Mouse (Mus musculus) granulocyte monocyte progenitor cell, adult 5-6 weeks (primary cell): ENCODE measurements around the gene St3gal3. TPM values are rescaled to one million over a fixed set of nuclear protein-coding genes. Genes with fewer than 3 reads are reported as not detected.

ENCODE experiments used
- ATAC-seq: replicated peaks from 2 replicates; pipeline ENCODE4 v1.8.0; 2016; ENCODE audit warnings: mild to moderate bottlenecking, moderate TSS enrichment, inconsistent platforms; ENCODE audit not compliant: poor library complexity, severe bottlenecking
- total RNA-seq, 2 experiments: library from RNA; stranded (forward) in 1 of 2; stranded (reverse) in 1 of 2; fragments of 200-712, 200-1000 nt in 1 of 2; fragments of >200 nt in 1 of 2; fragmentation: Nextera tagmentation in 1 of 2; gene quantifications; 2 replicates each; pipeline ENCODE4 v1.2.3; 2014 to 2017

The St3gal3 gene
- total RNA-seq (2014; fragmentation: Nextera tagmentation), result 12.9 and 14.5 TPM in 2 replicates
- total RNA-seq (2017), result 4.7 and 8.2 TPM in 2 replicates

DNA sequence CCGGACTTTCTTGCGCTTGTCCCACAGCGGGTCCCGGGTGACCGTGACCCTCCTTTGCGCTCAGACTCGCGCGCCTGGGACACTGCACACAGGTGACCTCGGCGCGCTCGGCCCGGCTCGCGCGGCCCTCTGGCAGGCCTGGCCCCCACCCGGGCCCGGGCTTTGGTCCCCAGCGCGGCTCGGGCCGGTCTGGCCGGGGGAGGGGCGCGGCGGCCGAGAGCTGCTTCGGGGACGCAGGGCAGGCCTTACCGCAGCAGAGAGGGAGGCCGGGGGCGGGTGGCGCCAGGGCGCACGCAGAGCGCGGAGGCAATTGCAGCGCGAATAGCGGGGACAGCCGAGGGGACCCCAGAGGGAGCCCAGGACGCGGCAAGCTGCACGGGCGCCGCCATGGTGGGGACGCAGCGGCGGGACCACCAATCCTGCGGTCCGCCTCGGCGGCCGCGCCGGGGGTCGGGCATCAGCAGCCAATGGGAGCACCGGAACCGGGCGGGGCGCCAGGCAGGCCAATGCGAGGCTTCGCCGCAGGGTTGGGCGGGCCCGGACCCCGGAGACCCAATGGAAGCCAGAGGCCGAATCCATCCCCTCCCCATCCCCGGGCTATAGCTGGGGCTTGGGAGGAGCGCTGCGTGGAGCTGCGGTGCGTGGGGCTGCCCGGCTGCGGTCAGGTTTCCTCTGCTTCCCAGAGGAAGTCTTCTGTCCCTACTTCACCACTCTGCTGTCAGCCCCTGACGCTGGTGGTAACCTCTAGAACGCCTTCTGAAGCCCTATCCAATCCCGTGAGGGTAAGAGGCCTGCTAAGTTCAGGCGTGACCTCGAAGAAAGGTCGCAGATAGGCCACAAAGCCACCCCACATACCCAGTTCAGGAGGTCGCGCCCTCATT is at the start of gene St3gal3:
Gene St3gal3, minus strand, starts transcription at position 430 of the 881 bp plus-strand sequence.
- peak; percentile 94 for ATAC-seq

DNA sequence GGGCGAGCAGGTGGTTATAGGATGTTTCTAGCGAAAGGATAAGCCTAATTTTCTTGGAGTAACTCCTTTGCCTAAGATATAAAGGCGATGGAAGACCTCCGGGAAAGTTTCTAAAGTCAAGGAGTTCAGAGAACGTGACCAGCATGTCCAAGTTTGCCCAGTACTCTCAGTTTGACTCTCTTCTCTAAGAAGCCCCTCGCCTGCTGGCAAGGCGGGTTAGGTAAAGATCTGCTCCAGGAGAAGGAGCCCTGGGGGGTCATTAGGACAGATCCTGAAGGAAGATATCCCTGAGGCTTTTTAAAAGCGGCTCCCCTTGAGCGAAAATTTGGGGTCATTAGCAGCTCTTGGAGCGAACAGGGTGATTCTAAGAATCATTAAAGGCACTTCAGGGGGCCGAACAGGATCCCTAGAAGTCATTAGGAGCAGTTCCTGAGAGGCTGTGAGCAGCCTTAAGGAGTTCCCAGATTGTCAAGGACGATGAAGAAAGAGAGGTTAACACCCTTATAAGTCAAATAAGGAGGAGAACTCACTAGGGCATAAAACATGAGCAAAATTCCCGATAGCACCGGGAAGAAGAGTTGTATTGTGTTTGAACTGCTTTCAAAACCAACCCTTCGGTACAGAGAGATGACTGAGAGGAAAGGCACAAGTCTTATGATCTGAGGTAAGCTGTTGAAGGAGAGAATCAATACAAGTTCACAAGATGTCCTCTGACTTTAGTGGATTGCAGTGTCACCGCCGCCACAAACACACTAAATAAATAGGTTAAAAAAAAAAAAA is 45.8 kb upstream of the St3gal3 start:
- ATAC-seq, result no peak

DNA sequence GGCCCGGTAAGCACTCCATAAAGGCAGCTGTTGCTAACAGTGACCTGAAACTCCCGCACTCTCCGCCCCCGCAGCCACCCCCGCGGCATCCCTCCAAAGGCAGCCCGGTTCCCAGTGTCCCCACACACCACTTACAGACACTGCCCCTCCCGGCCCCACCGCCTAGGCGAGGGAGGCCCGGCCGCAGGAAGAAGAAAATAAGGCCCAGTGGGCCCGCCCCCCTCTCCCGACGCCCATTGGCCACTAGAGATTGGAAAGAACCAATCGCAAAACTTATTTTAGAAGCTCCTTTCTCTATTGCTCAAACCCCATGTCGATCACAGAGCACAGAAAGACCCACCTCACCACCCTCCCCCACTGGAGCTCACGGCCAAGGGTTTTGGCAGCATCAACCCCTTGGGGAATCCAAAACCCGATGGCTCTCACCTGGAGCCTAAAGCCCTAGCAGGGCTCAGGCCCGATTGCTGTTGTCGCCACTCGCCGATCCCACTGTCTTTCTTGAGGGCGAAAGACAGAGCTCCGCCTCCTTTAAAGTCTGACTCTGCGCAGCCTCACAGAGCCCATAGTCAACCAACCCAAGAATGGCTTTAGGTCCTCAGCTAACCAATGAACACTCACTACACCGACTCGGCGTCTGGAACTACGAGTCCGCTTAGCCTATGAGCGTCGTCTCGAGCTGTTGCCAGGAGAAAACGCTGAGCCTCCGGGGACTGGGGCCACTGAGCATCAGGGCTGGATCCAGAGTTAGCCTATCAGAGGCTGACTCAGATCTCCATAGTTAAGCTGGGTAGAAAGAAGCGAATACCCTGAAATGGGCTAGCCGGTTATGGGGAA is 45.0 kb upstream of the St3gal3 start, which contains the start of gene Kdm4a:
Gene Kdm4a, minus strand, starts transcription at position 577 of the 834 bp plus-strand sequence.
- ATAC-seq, result peak; percentile 94

DNA sequence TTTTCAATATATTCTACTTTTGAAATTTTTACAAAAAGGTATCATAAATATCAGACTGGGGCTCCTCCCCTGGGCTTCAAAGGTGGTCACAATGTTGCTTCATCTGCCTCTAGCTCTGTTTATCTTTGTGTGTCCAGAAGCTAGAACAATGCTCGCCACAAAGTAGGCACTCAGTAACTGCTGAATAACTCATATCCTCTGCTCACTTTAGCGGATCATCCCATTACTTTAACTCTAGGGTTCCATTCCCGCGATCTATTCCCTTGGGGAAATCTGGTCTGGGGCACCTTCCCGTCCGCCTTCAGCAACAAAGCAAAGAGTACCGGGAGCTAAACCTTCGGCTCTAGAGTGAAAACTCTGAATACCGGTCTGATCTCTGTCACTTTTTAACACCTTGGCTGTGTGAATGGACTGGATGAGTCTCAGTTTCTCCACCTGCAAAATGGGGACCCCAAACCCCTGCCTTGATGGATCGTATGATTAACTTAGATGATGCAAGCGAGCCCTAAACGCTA is 44.3 kb upstream of the St3gal3 start:
- ATAC-seq, result no peak

DNA sequence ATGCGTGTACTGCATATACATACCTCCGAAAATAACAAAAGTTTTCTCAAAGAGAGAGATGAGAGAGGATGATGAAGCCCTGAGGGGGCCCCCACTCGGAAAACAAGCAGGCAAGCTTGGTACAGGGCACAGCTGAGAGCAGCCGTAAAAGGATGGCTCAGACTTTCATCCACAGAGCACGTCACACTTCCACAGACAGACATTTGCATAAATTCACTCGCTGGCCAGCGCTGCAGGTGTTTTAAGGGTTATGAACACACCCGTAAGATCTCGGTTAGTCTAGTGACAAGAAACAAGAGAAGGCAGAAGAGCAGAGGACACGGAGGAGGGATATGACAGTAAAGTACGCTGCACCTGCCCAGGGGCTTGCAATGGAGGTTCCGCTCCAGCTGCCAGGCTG is 37.7 kb upstream of the St3gal3 start:
- ATAC-seq, result no peak

DNA sequence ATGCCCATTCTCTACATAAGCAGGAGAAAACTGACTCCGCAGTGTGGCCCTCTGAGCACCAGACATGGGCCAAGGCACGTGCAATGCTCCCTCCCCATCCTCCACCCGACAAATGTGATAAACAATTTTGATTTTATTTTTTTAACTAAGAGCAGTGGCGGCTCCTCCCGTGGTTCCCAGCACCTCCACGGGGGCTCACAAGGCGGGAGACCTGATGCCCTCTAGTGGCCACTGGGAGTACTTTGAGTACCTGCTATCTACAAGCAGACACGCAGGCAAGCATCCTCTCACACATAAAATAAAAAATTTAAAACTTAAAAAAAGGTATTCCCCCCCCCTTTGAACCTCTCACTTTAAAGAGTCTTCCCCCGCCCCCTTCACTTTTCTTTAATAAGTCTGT is 36.3 kb upstream of the St3gal3 start:
- ATAC-seq, result peak; percentile 48; the same call in 1 of the 2 replicates

DNA sequence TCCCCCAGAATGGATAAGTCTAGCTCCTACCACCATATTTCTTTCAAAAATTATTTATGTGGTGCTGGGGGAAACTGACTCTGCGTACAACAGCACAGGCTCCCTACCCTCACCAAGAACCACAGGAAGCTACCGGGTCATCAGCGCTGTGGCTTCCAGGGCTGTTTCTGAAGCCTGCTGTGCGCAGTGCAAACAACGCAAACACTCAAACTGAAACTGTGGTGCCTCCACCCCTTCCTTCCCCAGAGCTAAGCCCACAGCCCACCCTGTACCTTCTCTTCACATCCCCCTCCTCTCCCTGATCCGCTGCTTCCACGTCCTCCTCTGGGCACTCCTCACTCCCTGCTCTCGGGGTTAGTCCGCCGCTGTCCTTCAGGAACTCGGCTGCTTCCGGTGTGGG is 27.4 kb upstream of the St3gal3 start:
- no peak for ATAC-seq

DNA sequence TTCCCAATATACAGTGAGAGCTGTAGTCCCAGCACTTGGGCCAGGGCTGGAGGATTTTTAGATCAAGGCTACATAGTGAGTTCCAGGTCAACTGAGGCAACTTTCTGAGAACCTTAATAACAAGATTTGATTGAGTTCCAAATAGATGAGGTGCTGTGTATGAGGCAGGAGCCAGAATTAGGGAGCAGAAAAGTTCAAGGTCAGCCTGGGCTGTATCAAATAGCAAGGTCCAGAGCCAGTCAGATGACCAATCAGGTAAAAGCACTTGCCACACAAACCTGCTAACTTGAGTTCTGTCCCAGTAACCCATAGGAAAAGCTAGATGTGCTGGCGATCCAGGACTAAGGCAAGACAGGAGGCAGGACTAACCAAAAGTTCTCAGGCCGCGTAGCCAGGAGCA is 23.0 kb upstream of the St3gal3 start:
- ATAC-seq, result no peak

DNA sequence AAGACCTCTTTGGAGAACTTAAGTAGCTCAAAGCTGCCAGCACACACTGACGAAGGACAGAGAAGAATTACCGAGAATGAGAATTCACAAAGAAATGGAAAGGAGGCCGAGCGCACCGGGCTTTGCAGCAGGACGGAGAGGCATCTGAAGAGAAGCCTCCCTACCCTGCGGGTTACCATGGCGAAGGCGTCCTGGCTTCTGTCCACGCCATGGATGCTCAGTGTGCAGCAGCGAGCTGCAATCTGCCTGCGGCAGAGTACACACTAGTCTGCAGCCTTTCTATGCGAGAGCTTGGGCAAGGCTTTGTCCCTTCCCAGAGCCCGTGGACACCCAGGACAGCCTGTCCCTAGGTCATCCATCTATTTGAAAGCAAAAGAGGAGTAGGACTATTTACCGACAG is 21.8 kb upstream of the St3gal3 start:
- ATAC-seq, result no peak

DNA sequence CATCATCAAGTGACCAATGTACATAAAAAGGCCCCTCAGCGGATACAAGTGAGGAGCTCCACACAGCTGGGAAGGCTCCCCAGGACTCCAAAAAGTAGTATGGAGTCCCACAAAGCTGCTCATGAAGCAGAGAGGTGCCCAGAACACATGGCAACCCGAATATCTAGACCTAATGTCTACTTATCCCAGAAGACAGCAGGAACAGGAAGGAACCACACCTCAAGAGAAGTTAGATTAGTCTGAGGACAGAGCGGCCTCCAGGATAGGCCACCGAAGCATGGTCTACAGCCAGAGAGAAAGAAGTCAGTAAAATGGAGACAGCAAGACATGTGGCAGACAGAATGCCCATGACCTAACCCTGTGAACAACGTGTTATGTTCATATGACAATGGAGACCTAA is 20.2 kb upstream of the St3gal3 start:
- no peak for ATAC-seq

DNA sequence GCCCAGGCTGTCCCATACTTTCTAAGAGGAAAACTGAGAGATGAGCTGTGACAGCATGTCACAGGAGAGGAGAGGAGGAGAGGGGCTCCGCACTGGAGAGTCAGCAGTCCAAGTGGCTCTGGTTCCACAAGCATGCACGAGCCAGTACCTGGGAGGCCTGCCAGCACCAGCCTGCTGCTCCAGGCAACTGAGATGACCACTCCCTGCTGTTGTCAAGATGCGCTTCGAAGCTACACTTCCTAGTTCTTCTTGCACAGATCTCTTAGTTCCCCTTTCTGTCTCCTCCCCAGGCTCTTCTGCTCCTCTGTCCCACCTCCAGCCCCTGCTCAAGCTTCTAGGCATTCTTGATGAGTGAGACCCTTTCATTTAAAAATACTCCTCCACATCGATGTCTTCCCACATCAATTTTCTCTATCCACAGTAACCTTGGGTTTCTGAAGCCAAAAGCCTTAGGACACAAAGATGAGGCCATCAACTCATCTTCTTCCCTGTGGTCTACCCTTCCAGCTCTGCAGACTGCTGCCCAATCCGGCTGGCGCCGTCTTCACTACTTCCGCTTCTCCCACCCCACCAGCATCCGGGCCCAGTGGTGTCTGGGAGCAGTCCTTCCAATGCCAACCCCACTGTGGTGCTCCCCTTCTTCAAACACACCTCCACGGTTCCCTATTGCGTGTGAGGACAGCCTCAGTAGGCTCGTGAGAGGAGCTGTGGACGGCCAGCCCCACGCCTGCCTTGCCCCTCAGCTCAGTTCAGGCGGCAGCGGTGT is 17.5 kb upstream of the St3gal3 start:
- ATAC-seq, result peak; percentile 92

DNA sequence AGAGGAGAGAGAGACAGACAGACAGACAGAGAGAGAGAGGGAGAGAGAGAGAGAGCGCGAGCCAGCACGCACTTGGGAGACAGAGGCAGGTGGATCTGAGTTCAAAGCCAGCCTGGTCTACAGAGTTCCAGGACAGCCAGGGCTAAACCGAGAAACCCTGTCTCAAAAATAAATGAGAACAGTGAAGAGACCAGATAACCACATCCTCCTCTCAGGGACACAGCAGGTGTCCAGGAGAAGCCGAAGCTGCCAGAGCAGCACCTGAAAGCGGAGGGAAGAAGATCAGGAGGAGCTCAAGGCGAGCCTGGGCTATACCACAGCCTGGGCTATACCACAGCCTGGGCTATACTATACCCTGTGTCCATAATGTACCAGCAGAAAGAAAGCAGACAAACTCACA is 16.1 kb upstream of the St3gal3 start:
- ATAC-seq, result no peak

DNA sequence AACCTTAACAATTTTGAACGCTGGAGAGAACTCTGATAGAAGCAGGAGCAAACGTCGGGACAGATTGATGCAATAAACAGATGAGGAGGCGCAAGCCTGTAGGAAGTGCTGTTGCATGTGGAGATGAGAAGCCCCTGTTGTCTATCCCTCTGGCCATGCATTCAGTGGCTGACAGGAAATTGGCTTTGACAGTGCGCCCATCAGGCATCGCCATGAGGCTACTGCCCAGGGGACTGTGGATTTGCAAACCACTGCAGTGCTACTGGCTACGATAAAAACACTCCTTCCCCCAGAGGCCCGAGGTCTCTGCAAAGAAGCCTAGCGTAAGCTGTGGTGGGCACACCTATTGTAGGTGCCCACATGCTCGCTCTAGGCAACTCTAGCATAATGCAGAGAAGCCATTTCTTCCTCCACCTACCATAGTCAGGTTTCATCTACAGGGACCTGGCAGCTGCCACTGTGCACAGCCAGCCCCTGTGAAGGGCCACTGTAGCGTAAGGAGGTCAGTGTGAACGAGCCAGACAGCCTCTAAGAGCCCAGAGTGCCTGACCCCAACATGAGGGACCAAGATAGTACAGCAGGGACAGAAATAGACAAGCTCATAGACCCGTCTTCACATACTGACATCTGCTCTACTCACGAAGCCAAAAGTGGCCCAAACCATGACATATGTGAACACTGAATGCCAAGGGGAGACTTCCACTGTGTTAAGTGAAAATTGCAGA is 15.4 kb upstream of the St3gal3 start:
- ATAC-seq, result no peak

DNA sequence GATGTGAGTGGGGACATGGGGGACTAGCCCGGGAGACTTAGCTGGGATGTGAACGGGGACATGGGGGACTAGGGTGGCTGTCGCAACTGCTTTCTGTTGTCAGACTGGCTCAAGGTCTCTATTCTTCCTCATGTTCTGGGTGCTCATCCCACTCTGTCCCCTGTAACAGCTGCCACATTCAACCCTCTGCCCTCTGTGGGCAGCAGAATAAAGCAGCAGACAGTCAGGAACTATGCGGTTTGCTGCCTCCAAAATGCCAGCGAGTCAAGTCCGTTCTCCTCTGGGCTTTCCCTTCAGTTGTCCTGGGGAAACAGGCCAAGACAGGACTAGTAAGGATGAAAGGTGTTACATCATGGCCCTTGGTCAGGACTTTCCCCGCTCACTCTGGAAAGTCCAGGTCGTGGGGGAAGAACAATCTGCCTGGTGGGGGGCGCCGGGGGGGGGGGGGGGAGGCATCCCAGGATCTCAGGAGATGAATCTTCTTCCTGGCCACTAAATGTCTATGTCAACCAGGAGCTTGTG is 14.4 kb upstream of the St3gal3 start:
- ATAC-seq, result no peak

DNA sequence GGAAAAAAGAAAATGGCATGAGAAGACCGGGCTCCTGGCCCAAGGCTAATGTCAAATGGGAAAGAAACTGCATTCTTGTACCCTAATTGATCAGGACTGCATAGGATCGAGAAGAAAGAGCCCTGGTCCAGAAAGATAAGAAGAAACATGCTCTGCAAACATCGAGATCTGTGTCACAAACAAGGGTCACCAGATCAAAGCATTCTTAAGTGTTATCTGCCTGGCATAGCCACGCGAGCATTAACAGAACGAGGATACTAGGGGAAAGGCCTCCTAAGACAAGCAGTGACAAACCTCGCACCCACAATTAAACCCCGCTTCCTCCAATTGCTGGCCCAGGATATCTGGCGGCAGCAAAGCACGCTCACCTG is 13.6 kb upstream of the St3gal3 start:
- no peak for ATAC-seq

DNA sequence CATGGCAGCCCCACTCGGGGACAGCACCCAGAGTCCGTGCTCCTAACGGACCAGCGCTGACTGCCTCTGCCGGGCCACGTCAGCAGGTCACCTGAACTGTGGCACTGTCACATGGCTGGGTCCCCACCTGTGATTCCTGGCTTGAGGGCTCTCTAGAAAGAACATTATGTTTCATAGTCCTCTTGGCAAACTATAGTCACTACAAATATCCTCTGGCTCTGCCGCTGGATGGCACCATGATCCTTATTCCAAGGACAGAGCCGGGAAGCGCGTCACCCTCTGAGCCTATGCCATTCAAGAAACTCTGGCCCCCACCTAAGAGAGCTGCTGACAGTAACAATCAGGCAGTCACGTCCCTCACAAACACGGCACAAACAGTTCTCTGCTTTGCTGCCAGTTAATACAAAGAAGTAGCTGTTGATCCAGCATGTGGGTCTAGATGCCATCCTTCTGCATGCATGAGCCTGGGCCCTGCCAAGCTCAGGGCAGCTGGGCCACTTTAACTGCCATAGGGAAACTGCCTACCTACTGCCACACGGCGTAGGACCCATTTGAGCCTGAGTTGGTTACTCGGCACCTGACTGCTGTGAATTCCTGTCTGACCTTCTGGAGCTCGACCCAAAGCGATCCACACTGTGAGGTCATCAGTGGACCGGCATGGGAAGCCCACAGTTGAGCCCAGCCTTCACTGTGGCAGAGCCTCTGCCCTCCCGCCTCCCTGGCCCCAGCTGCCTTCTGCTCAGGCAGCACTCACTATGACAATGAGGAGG is 13.0 kb upstream of the St3gal3 start:
- ATAC-seq, result no peak

DNA sequence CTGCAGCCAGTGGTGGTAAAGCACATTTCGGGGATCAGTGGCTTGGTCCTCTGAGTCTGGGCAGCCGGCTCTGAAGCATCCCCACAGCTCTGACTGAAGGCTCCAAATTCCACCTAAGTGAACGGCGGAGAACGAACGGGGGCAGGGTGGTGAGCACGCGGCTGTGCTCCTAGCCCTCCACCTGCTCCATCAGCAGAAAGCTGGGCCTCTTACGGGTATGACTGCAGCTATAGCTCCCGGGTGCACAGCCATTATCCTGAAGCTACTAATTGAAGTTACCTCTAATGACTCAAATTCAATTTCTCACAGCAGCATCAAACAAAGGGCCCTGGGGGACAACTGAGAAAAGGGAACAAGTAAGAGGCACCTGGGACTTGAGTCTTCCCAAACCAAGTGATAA is 12.4 kb upstream of the St3gal3 start:
- no peak for ATAC-seq

DNA sequence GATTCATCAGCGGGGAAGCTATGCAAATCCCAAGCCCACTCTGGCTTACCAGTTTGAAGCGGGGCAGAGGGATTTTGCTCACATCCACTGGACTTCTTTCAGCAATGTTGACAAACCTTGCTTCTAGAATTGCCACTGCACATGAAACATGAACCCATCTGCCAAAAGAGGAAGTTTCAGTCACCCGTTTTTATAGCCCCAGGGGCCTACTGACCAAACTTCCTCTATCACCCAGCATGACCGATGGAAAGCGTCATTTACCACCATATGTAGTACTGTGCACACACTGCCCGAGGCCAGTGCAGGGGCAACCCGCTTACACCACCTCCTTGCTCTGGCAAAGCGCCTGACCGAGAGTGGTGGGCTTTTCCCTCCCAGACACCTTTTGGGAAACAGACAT is 9.6 kb upstream of the St3gal3 start:
- peak; percentile 96 for ATAC-seq
